Mouse (Mus musculus) thymus, postnatal 36 days (tissue): ENCODE data around the gene Trim43b.
"Not testable (repeated sequence)": the region's sequence is repeated elsewhere in the genome, so short reads cannot be mapped to it uniquely, and the experiment has no call there.

ENCODE experiments used
- DNase-seq, 2 experiments: peaks; one replicate each; pipeline ENCODE4 v3.0.0; 2022; ENCODE audit warnings: mixed read lengths in 2 of 2

Trim43b gene

DNA sequence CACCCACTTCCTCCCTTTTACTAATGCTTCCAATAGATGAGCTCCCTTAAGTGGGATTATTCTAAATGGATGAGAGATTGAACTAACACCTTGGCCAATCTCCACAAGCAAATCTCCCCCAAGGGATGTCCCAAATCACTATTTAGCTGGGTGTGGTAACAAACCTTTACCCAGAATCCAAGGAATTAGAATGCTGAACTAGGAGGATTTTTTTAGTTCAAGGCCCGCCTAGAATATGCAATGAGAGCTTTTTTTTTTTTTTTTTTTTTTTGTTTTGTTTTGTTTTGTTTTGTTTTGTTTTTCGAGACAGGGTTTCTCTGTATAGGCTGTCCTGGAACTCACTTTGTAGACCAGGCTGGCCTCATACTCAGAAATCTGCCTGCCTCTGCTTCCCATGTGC is at the start of gene Trim43b:
Gene Trim43b (minus strand): TSS at position 101 of the 400 bp plus-strand sequence.
- DNase-seq: not testable (repeated sequence)

DNA sequence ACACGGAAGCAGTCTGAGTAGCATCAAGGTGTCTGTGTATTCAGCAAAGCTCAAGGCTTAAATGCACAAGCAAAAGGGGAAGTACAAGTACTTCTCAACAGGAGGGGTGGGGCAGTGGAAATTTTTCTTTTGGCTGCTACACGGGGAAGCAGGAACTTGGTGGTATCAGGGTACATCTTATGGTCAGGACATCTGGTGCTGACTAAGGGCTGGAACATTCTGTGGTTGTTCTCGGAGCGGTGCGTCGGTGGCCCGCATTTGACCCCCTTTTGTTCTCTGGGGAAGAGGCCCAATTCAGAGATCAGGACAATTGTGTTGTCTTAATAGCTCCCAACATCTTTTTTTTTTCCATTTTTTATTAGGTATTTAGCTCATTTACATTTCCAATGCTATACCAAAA is 11.9 kb upstream of the Trim43b start:
- DNase-seq: not testable (repeated sequence)

DNA sequence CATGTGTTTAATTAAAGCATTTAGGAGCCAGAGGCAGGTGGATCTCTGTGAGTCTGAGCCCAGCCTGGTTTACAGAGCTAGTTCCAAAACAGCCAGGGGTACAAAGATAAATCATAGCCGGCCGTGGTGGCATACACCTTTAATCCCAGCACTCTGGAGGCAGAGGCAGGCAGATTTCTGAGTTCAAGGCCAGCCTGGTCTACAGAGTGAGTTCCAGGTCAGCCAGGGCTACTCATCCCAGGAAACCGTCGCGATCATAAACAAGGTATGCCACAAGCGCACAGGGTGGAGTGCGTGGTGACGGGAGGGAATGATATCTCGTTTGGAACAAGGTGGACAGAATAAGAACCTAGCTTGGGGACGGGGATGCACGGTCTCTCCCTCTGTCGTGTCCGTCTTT is 5.9 kb downstream of the Trim43b start:
- DNase-seq: not testable (repeated sequence)

DNA sequence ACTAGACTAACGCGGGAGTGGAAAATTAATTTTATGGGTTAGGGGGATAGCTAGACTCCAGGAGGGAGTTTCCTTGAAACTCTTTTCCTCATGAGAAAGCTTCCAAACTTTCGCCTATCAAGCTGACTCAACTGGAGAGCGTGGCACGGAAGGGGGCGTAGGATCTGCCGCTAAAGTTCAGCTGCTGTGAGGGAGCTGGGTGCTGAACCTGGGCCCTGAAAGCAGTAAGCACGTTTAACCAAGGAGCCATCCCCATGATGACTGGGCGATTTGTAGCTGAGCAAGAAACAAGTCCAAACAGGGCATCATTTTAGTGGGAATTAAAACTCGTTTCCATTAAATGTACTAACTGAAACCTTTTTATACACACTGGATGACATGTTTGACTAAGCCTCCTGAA is 13.0 kb downstream of the Trim43b start:
- not testable (repeated sequence) for DNase-seq

DNA sequence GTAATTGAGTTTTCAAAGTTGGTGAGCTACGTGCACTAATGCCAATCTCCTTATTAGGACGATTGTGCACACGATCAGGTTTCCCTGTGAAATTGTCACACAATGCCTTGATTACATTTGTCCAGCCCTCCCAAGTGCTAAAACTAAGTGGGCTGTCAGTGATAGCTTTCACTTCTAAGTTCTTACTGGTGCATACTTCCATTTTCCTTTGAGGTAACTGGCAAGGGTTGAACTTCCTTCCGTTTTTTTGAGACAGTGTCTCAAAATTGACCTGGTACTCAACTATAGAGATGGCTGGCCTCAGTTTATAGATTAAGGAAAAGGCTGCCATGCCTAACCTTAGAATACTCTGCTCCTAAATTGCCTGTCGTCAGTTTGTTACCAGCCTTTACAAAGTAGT is 16.1 kb downstream of the Trim43b start:
- not testable (repeated sequence) for DNase-seq

DNA sequence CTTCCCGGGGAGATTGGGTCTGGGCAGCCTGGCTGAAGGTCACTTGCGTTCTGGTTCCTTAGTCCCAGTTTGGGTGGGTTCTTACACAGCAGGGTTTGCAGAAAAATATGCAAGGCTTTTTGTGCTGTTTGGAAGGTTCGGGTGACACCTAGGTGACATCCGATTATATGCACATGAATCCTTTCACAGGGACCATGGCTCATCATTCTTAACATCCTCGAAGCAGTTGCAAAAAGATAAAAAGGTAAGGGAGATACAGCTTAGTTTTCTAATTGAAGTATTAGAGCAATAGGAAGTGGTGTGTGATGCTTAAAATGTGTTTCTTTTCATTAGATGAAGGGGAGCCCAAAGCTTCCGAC is 25.5 kb downstream of the Trim43b start:
- not testable (repeated sequence) for DNase-seq

DNA sequence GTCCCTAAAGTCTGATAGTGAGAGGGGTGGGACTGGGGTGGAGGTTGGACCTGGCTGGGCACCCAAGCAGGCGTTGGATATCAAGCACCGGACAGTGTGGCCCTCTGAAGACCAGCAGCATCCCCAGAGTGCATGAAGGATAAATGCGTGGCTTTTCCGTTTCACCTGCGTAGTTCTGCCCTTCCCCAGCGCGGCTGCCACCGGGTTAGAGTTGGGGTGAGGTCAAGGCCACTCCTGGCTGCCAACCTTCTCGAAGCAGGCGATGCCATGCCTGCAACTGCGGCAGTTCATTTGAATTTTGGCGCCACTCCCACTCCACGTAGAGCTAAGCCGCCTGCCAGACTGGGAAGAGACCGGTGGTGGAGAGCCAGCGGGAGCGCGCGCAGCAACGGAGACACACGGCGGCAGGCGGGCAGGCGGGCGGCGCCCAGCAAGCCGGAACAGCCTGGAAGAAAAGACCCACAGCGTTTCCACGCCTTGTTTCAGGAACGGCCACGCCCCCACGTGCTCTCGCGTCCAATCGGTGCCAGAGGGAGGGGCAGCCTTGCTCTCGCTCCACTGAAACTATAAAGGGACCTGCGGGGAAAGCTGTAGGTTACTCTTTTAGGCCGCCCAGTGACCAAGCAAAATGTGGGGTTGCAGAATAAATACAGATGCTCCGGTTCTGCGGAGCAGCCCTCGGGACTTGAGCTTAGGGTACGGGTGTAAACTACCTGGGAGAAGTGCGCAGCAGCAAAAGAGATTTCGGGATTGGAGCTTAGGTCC is 26.1 kb downstream of the Trim43b start:
- peak; percentile 31 to 39 for DNase-seq
